Mouse (Mus musculus) v-Abl transformed pro-B cells (cell line): ENCODE data around the gene Sft2d1.

Experiments used
- in situ Hi-C, 2 experiments: fragments of 400-800 bp; cut with MboI; formaldehyde crosslinking; loops; one replicate each; pipeline ENCODE4 v1.15.1; 2025; ENCODE audit not compliant: unreplicated experiment in 2 of 2

Sft2d1 gene

GRCm38 (mm10) chr17:8310838-8311614 is at the start of gene Sft2d1:
Sft2d1 (plus strand) TSS chr17:8311102.
- in situ Hi-C loops: loop anchor here in 1 of 2 experiments (5.0 kb wide), 1 partner anchor 34 kb away; no protein-coding TSS in a partner anchor

- in situ Hi-C loops: loop anchor here (5.0 to 25.0 kb wide), 4 partner anchors 108 to 400 kb away; no protein-coding TSS in a partner anchor
These were observed 46.3 kb upstream of the Sft2d1 start for GRCm38 (mm10) chr17:8264638-8265037.

GRCm38 (mm10) chr17:8272054-8272749 is 38.7 kb upstream of the Sft2d1 start:
- in situ Hi-C loops: loop anchor here in 1 of 2 experiments (25.0 kb wide), 1 partner anchor 210 kb away; no protein-coding TSS in a partner anchor

GRCm38 (mm10) chr17:8272951-8273350 is 38.0 kb upstream of the Sft2d1 start:
- in situ Hi-C loops: loop anchor here in 1 of 2 experiments (25.0 kb wide), 1 partner anchor 211 kb away; no protein-coding TSS in a partner anchor

GRCm38 (mm10) chr17:8276071-8276470 is 34.8 kb upstream of the Sft2d1 start:
- in situ Hi-C loops: loop anchor here in 1 of 2 experiments (5.0 kb wide), 1 partner anchor 36 kb away; the partner anchor contains the start of gene Sft2d1

- in situ Hi-C loops: loop anchor here in 1 of 2 experiments (5.0 kb wide), 1 partner anchor 36 kb away; the partner anchor contains the start of gene Sft2d1
These were observed 34.2 kb upstream of the Sft2d1 start for GRCm38 (mm10) chr17:8276680-8277079.

GRCm38 (mm10) chr17:8277266-8277665 is 33.6 kb upstream of the Sft2d1 start:
- in situ Hi-C loops: loop anchor here in 1 of 2 experiments (5.0 kb wide), 1 partner anchor 35 kb away; the partner anchor contains the start of gene Sft2d1

- in situ Hi-C loops: loop anchor here in 1 of 2 experiments (5.0 kb wide), 1 partner anchor 34 kb away; the partner anchor contains the start of gene Sft2d1
These were observed 32.5 kb upstream of the Sft2d1 start for GRCm38 (mm10) chr17:8278356-8278755.

GRCm38 (mm10) chr17:8282821-8283525 is 27.9 kb upstream of the Sft2d1 start, which contains the start of gene Mpc1:
Mpc1 (plus strand) TSS chr17:8282904.
- in situ Hi-C loops: no loop called here

- in situ Hi-C loops: no loop called here
These were observed 27.2 kb upstream of the Sft2d1 start for GRCm38 (mm10) chr17:8283526-8284253.

GRCm38 (mm10) chr17:8284254-8284661 is 26.6 kb upstream of the Sft2d1 start:
- in situ Hi-C loops: no loop called here

- in situ Hi-C loops: no loop called here
These were observed 25.8 kb upstream of the Sft2d1 start for GRCm38 (mm10) chr17:8285056-8285455.

GRCm38 (mm10) chr17:8286987-8287386 is 23.9 kb upstream of the Sft2d1 start:
- in situ Hi-C loops: no loop called here

- in situ Hi-C loops: no loop called here
These were observed 20.8 kb upstream of the Sft2d1 start for GRCm38 (mm10) chr17:8289993-8290679.

- in situ Hi-C loops: no loop called here
These were observed 20.2 kb upstream of the Sft2d1 start for GRCm38 (mm10) chr17:8290736-8291135.

- in situ Hi-C loops: no loop called here
These were observed 15.1 kb upstream of the Sft2d1 start for GRCm38 (mm10) chr17:8295825-8296224.

GRCm38 (mm10) chr17:8296313-8296844 is 14.5 kb upstream of the Sft2d1 start:
- in situ Hi-C loops: no loop called here

- in situ Hi-C loops: no loop called here
These were observed 13.2 kb upstream of the Sft2d1 start for GRCm38 (mm10) chr17:8297746-8298145.

GRCm38 (mm10) chr17:8298281-8298680 is 12.6 kb upstream of the Sft2d1 start:
- in situ Hi-C loops: no loop called here
